Comparison of ENCODE assay signal across 19 mouse cellular contexts in the genomic region with DNA sequence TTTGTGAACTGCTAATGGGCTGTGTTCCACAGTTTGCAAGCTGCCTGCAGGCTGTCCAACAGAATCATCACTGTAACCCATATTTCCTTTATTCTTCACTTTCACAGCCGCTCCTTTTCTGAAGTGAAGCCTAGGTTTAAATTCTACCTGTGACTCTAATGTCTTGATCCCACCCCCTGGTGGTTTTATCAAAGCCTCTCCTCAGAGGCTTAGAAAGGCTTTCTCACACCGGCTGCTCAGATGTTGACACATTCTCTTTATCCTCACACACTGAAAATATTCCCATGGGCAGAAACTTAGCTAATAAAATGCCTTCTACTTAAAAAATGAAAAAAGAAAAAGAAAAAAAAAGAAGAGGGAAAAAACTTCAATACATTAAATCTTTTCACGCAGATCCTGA.
"Had no signal": no experiment of that assay in that cellular context is flagged by ENCODE, and none has a peak within 500 bp of the region (broad histone marks: within the 10 kb centered on the region; RNA-seq: fewer than 3 reads in every experiment).

No protein-coding gene starts in this region.

- H3K36me3 ChIP-seq: intestine, embryonic 15.5 days; kidney, embryonic 15.5 days; liver, embryonic 13.5 days; neural tube, embryonic 12.5 days; neural tube, embryonic 15.5 days had no signal

- DNase-seq: kidney, adult 11 months; kidney, adult 8-10 months; kidney, postnatal 10 days; kidney, postnatal 36 days; layer of hippocampus, adult 9-11 months; liver, embryonic 13.5 days; lung, adult 2 months; lung, postnatal 14 days; lung, postnatal 4 days; right cerebral cortex, adult 18-20 months; right cerebral cortex, postnatal 14 days; right cerebral cortex, postnatal 4 days; thymus, adult 2 months; thymus, postnatal 14 days had no signal

- H3K4me1 ChIP-seq: intestine, embryonic 15.5 days; kidney, embryonic 15.5 days; liver, embryonic 13.5 days; neural tube, embryonic 12.5 days; neural tube, embryonic 15.5 days had no signal

- H3K9ac ChIP-seq: intestine, embryonic 15.5 days; kidney, embryonic 15.5 days; liver, embryonic 13.5 days; neural tube, embryonic 12.5 days; neural tube, embryonic 15.5 days had no signal

- H3K4me3 ChIP-seq: intestine, embryonic 15.5 days; kidney, embryonic 15.5 days; liver, embryonic 13.5 days; neural tube, embryonic 12.5 days; neural tube, embryonic 15.5 days had no signal

- H3K27ac ChIP-seq: intestine, embryonic 15.5 days; kidney, embryonic 15.5 days; liver, embryonic 13.5 days; neural tube, embryonic 12.5 days; neural tube, embryonic 15.5 days; stomach, postnatal 0 days had no signal

- ATAC-seq: intestine, embryonic 15.5 days had no signal

- H3K4me2 ChIP-seq: intestine, embryonic 15.5 days; kidney, embryonic 15.5 days; liver, embryonic 13.5 days; neural tube, embryonic 12.5 days; neural tube, embryonic 15.5 days had no signal

- H3K9me3 ChIP-seq: intestine, embryonic 15.5 days; kidney, embryonic 15.5 days; liver, embryonic 13.5 days; neural tube, embryonic 12.5 days; neural tube, embryonic 15.5 days had no signal

- H3K27me3 ChIP-seq: intestine, embryonic 15.5 days; kidney, embryonic 15.5 days; liver, embryonic 13.5 days; neural tube, embryonic 12.5 days; neural tube, embryonic 15.5 days had no signal
